In the genomic region with DNA sequence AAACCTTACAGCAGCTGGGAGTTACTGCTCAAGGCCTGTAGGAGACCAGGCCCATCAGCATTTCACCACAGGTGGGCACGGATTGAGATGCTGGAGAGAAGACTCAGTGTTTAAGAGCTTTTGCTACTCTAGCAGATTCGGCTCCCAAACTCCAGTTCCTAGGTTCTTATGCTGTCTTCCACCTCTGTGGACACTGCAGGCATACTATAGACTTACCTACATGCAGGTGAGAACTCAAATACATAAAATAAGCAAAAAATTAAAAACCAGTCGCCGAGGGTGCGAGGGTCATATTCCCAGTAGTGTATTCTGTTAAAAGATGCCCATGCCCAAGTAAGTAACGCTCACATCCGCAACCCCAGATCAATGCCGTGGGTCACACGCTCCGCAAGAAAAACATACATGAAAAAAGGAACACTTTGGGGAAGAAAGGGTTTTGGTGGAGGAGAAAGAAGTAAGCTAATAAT, we compare ENCODE assay signal across 8 mouse cellular contexts. TPM values are rescaled to one million over a fixed set of nuclear protein-coding genes. Genes with fewer than 3 reads are reported as not detected.
A peak's percentile ranks its signal among the peaks of the same experiment; 100 is the strongest.
DNase-seq lines count a peak whose midpoint lies in the region; ATAC-seq and TF ChIP-seq lines count a peak whose summit lies in the region.

No protein-coding gene starts in this region.

- H3K27me3 ChIP-seq in E14TG2a.4 (ENCODE audit: insufficient read depth, low read length): no peaks in the 10 kb centered on the region
- no peaks in the 10 kb centered on the region for H3K27me3 ChIP-seq in limb, embryonic 15.5 days
- no peaks in the 10 kb centered on the region for H3K27me3 ChIP-seq in thymus, adult 2 months (ENCODE audit: control insufficient read depth, insufficient read depth, low read length)

- H3K4me1 ChIP-seq in E14TG2a.4 (replicated peaks; ENCODE audit: low read depth, low read length): peaks cover 48% of the 10 kb centered on the region
- peaks cover 11% of the 10 kb centered on the region for H3K4me1 ChIP-seq in limb, embryonic 15.5 days
- peaks cover 11% of the 10 kb centered on the region for H3K4me1 ChIP-seq in thymus, adult 2 months (replicated peaks; ENCODE audit: control insufficient read depth, insufficient read depth, low read length)

- TF ChIP-seq POLR2A in thymus, adult 2 months (IDR thresholded peaks at IDR 0.05; ENCODE audit: control insufficient read depth, extremely low read depth, insufficient read depth, low read length, poor library complexity): no peak

- TF ChIP-seq CTCF in E14TG2a.4 (conservative IDR thresholded peaks at IDR 0.05; ENCODE audit: low read length): no peak
- TF ChIP-seq CTCF in thymus, adult 2 months (IDR thresholded peaks at IDR 0.05; ENCODE audit: borderline replicate concordance, control insufficient read depth, extremely low read depth, insufficient read depth, low read length, poor library complexity): no peak

- H3K9ac ChIP-seq in limb, embryonic 15.5 days: no peak overlapping the region

- DNase-seq in embryo, embryonic 9.5 days (ENCODE audit: extremely low spot score): peak; percentile 29
- no peak for DNase-seq in embryo, embryonic 11 days
- no peak for DNase-seq in spleen, adult 18-20 months
- no peak for DNase-seq in thymus, postnatal 25 days
- DNase-seq in thymus, adult 2 months: no peak

- H3K9me3 ChIP-seq in E14TG2a.4 (ENCODE audit: low read length): no peaks in the 10 kb centered on the region
- no peaks in the 10 kb centered on the region for H3K9me3 ChIP-seq in limb, embryonic 15.5 days

- peak; percentile 5; the same call in 1 of the 2 replicates for ATAC-seq in erythroid progenitor cell, adult 5-6 weeks (replicated peaks; ENCODE audit: low FRiP score, poor library complexity, severe bottlenecking)
- no peak for ATAC-seq in limb, embryonic 15.5 days (ENCODE audit: insufficient number of reproducible peaks, low FRiP score, low TSS enrichment, low read depth)

- WGBS in limb, embryonic 15.5 days: 43% methylated on average over 10 of the region's 10 CpGs
- 64% methylated on average over 10 of the region's 10 CpGs for WGBS in thymus, adult 2 months

- peak overlapping the region; percentile 92 for H3K4me3 ChIP-seq in E14TG2a.4 (replicated peaks; ENCODE audit: low read length)
- peak overlapping the region; percentile 88 for H3K4me3 ChIP-seq in limb, embryonic 15.5 days
- no peak overlapping the region for H3K4me3 ChIP-seq in thymus, adult 2 months (ENCODE audit: control insufficient read depth, insufficient read depth, low read length)

- H3K36me3 ChIP-seq in E14TG2a.4 (ENCODE audit: insufficient read depth, low read length): 0 out of 2 replicates have a peak, but pooled peaks cover 6% of the 10 kb centered on the region
- H3K36me3 ChIP-seq in limb, embryonic 15.5 days: peaks cover 8% of the 10 kb centered on the region; the same call in 1 of the 2 replicates
- no peaks in the 10 kb centered on the region for H3K36me3 ChIP-seq in thymus, adult 2 months (ENCODE audit: control insufficient read depth, insufficient read depth, low read length)

- H3K4me2 ChIP-seq in limb, embryonic 15.5 days: peak overlapping the region; percentile 77

- H3K27ac ChIP-seq in limb, embryonic 15.5 days: no peak overlapping the region
- no peak overlapping the region for H3K27ac ChIP-seq in thymus, adult 2 months (ENCODE audit: control insufficient read depth, insufficient read depth, low read length)

RNA-seq across cellular contexts. Expression of a gene that starts 0.6 kb away (rescaled TPM):
- 74.2 and 106 TPM in 2 replicates for total RNA-seq in erythroid progenitor cell, adult 5-6 weeks (2015; ENCODE audit: low replicate concordance)
- 27.9 and 47.0 TPM in 2 replicates for total RNA-seq in erythroid progenitor cell, adult 5-6 weeks (2017; ENCODE audit: low replicate concordance)
- polyA plus RNA-seq in limb, embryonic 15.5 days (2015; fragmentation: Nextera tagmentation; extraction: Ambion mirVana): 253 and 283 TPM in 2 replicates
- 418 and 426 TPM in 2 replicates for polyA plus RNA-seq in thymus, adult 2 months (2012; rRNA removed)

RNA-seq across cellular contexts. Expression of a gene that starts 15.9 kb away (rescaled TPM):
- total RNA-seq in erythroid progenitor cell, adult 5-6 weeks (2015; ENCODE audit: low replicate concordance): not detected in 2 replicates
- total RNA-seq in erythroid progenitor cell, adult 5-6 weeks (2017; ENCODE audit: low replicate concordance): not detected in 2 replicates
- polyA plus RNA-seq in limb, embryonic 15.5 days (2015; fragmentation: Nextera tagmentation; extraction: Ambion mirVana): not detected in 2 replicates
- polyA plus RNA-seq in thymus, adult 2 months (2012; rRNA removed): 0.07 TPM in 1 of 2 replicates, not detected in the other

RNA-seq across cellular contexts. Expression of a gene that starts 43.5 kb away (rescaled TPM):
- total RNA-seq in erythroid progenitor cell, adult 5-6 weeks (2015; ENCODE audit: low replicate concordance): 596 and 609 TPM in 2 replicates
- total RNA-seq in erythroid progenitor cell, adult 5-6 weeks (2017; ENCODE audit: low replicate concordance): 412 and 455 TPM in 2 replicates
- 32.5 and 39.5 TPM in 2 replicates for polyA plus RNA-seq in limb, embryonic 15.5 days (2015; fragmentation: Nextera tagmentation; extraction: Ambion mirVana)
- polyA plus RNA-seq in thymus, adult 2 months (2012; rRNA removed): 254 and 310 TPM in 2 replicates
